Mouse (Mus musculus) myocyte (in vitro differentiated cells): Measurements from ENCODE around the gene Rbm19. TPM values are rescaled to one million over a fixed set of nuclear protein-coding genes. Genes with fewer than 3 reads are reported as not detected.

ENCODE experiments used
- H3K27me3 ChIP-seq: one replicate; pipeline ENCODE4 v1.6.1; 2011; ENCODE audit not compliant: control insufficient read depth, insufficient read depth, insufficient read length
- H3K36me3 ChIP-seq: one replicate; pipeline ENCODE4 v1.6.1; 2011; ENCODE audit not compliant: control insufficient read depth, insufficient read depth
- H3K4me2 ChIP-seq: one replicate; pipeline ENCODE4 v1.6.1; 2011; ENCODE audit warnings: low read depth, control low read depth
- H3K4me3 ChIP-seq: one replicate; pipeline ENCODE4 v1.5.1; 2011; ENCODE audit warnings: mild to moderate bottlenecking, control low read depth, moderate library complexity
- H3K79me2 ChIP-seq: one replicate; pipeline ENCODE4 v1.6.1; 2011; ENCODE audit not compliant: control insufficient read depth, insufficient read depth
- H3ac ChIP-seq: one replicate; pipeline ENCODE4 v1.6.1; 2011; ENCODE audit not compliant: control insufficient read depth, insufficient read length
- CEBPB ChIP-seq: IDR thresholded peaks from 2 replicates; pipeline ENCODE4 v1.6.1; 2011; ENCODE audit warnings: mild to moderate bottlenecking, moderate library complexity; ENCODE audit not compliant: poor library complexity, insufficient read depth, severe bottlenecking
- E2F4 ChIP-seq: IDR thresholded peaks from one replicate; pipeline ENCODE4 v1.6.1; 2011; ENCODE audit warnings: mild to moderate bottlenecking, control low read depth, moderate library complexity; ENCODE audit not compliant: insufficient read depth
- MAX ChIP-seq: IDR thresholded peaks from one replicate; pipeline ENCODE4 v1.6.1; 2011; ENCODE audit warnings: low read depth, mild to moderate bottlenecking, control low read depth
- MYOD1 ChIP-seq, 3 experiments: IDR thresholded peaks; one replicate each; pipeline ENCODE4 v1.6.1; 2011; ENCODE audit warnings: control low read depth in 2 of 3, low read depth in 2 of 3, mild to moderate bottlenecking in 2 of 3, moderate library complexity in 1 of 3; ENCODE audit not compliant: insufficient read length in 2 of 3, control insufficient read depth in 1 of 3
- MYOG ChIP-seq, 3 experiments: IDR thresholded peaks; one replicate each; pipeline ENCODE4 v1.6.1; 2011; ENCODE audit warnings: control low read depth in 2 of 3, low read depth in 2 of 3, mild to moderate bottlenecking in 2 of 3; ENCODE audit not compliant: insufficient read length in 2 of 3, control insufficient read depth in 1 of 3, insufficient read depth in 1 of 3
- POLR2A ChIP-seq: IDR thresholded peaks from one replicate; pipeline ENCODE4 v1.6.1; 2011; ENCODE audit warnings: low read depth, mild to moderate bottlenecking, control low read depth, moderate library complexity; ENCODE audit not compliant: insufficient read length
- POLR2AphosphoS2 ChIP-seq: IDR thresholded peaks from one replicate; pipeline ENCODE4 v1.6.1; 2011; ENCODE audit warnings: low read depth, control low read depth; ENCODE audit not compliant: insufficient read length
- REST ChIP-seq: IDR thresholded peaks from one replicate; pipeline ENCODE4 v1.6.1; 2011; ENCODE audit warnings: mild to moderate bottlenecking, control low read depth, moderate library complexity; ENCODE audit not compliant: insufficient read depth, insufficient read length
- SRF ChIP-seq: IDR thresholded peaks from one replicate; pipeline ENCODE4 v1.6.1; 2011; ENCODE audit warnings: low read depth; ENCODE audit not compliant: control insufficient read depth, insufficient read length
- TCF12 ChIP-seq: IDR thresholded peaks from one replicate; pipeline ENCODE4 v1.6.1; 2011; ENCODE audit warnings: mild to moderate bottlenecking, control low read depth; ENCODE audit not compliant: poor library complexity, insufficient read depth, severe bottlenecking
- TCF3 ChIP-seq: IDR thresholded peaks from one replicate; pipeline ENCODE4 v1.6.1; 2011; ENCODE audit warnings: low read depth, control low read depth; ENCODE audit not compliant: insufficient read length
- USF1 ChIP-seq: IDR thresholded peaks from one replicate; pipeline ENCODE4 v1.6.1; 2011; ENCODE audit warnings: low read depth, mild to moderate bottlenecking, control low read depth, moderate library complexity
- polyA plus RNA-seq: library from polyadenylated mRNA; unstranded; fragments of >200 nt; fragmentation: generic; extraction: Trizol; gene quantifications from one replicate; pipeline ENCODE4 v1.2.1, GENCODE M21; 2012; ENCODE audit warnings: missing spikeins

The Rbm19 gene
- polyA plus RNA-seq, 1 experiment = 28.3 TPM

DNA sequence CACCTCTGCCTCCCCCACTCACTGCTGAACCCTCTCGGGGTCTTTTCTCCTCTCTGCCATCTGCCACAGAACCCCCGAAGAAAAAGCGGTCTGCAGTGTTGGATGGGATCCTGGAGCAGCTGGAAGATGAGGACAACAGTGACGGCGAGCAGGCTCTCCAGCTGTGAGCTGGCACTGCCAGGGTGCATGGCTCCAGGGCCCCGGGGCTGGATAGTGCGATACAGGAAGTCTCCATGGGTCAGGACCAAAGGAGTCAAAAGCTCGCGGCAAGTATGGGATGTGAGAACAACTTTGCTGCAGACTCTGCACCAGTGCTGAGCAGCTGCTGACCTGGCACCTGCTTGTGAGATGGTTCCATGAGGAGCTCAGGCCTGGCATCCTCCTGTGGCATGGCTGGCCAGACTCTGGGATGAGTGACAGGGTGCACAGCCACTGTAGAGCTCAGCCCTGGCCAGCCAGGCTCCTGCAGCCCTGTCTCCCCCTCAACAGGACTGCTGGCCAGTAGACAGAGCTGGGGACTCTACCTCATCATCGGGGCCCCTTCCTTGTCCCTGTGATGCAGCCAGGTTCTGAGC is 81.6 kb downstream of the Rbm19 start:
- Histone ChIP-seq H3K36me3 (no peaks in the 10 kb centered on the region), H3K4me3 (no peak overlapping the region), H3K4me2 (no peak overlapping the region), H3K27me3 (no peaks in the 10 kb centered on the region), H3ac (no peak overlapping the region), H3K79me2 (no peaks in the 10 kb centered on the region)
- TF ChIP-seq POLR2AphosphoS2 (no peak), MYOD1 (IDR thresholded peaks at IDR 0.05; ENCODE audit: control insufficient read depth in 1 of 3, insufficient read length in 2 of 3, low read depth in 2 of 3) (no peak), TCF12 (no peak), POLR2A (no peak), SRF (no peak), REST (no peak), USF1 (no peak), CEBPB (no peak), E2F4 (no peak)

DNA sequence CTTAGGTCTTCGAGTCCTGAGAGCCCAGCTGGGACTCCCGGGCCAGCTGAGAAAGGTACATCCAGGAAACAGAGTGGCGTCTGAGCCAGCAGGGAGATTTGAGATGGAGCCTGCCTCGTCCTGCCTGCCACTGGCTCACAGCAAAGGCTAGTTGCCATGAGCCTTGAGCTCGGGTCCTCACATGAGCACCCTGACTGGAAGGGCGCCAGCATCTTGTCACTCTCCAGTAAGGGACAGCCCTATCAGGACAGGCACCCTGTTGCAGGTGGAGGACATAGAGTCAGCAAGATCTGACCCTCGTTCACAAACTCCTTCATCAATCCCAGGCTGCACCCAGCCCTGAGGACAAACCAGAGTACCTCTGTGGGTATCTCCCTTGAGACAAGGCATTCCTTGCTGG is 83.6 kb downstream of the Rbm19 start:
- TF ChIP-seq MYOD1 (IDR thresholded peaks at IDR 0.05; ENCODE audit: control insufficient read depth in 1 of 3, insufficient read length in 2 of 3, low read depth in 2 of 3) = no peak
- Histone ChIP-seq H3K79me2 (no peaks in the 10 kb centered on the region), H3K4me2 (no peak overlapping the region), H3K27me3 (no peaks in the 10 kb centered on the region), H3K36me3 (no peaks in the 10 kb centered on the region), H3ac (no peak overlapping the region), H3K4me3 (no peak overlapping the region)

DNA sequence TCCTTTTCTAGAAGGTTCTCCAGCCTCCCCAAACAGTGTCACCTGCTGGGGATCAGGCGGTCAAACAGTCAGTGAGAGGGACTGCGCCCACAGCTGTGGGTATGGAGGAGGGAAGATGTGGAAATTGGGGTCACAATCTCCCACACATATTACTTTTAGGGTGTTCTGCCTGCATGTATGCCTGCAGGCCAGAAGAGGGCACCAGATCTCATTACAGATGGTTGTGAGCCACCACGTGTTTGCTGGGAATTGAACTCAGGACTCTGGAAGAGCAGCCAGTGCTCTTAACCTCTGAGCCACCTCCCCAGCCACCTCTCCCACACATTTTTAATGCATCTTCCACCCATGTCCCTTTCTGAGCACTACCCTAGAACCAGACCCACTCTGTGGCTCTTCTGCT is 88.1 kb downstream of the Rbm19 start:
- H3ac ChIP-seq = no peak overlapping the region
- H3K79me2 ChIP-seq = no peaks in the 10 kb centered on the region
- H3K36me3 ChIP-seq = no peaks in the 10 kb centered on the region
- no peak overlapping the region for H3K4me2 ChIP-seq
- TF ChIP-seq POLR2AphosphoS2 = no peak
- no peak for TF ChIP-seq CEBPB
- TF ChIP-seq SRF = no peak
- no peak for TF ChIP-seq REST
- TF ChIP-seq TCF12 = no peak
- no peak for TF ChIP-seq E2F4
- TF ChIP-seq MYOG (IDR thresholded peaks at IDR 0.05; ENCODE audit: control insufficient read depth in 1 of 3, insufficient read depth in 1 of 3, insufficient read length in 2 of 3, low read depth in 2 of 3) = no peak
- TF ChIP-seq USF1 = no peak
- no peak for TF ChIP-seq MYOD1 (IDR thresholded peaks at IDR 0.05; ENCODE audit: control insufficient read depth in 1 of 3, insufficient read length in 2 of 3, low read depth in 2 of 3)
- TF ChIP-seq TCF3 = no peak
- TF ChIP-seq POLR2A = no peak
- TF ChIP-seq MAX = no peak
- H3K27me3 ChIP-seq = peaks cover 4% of the 10 kb centered on the region
- no peak overlapping the region for H3K4me3 ChIP-seq

DNA sequence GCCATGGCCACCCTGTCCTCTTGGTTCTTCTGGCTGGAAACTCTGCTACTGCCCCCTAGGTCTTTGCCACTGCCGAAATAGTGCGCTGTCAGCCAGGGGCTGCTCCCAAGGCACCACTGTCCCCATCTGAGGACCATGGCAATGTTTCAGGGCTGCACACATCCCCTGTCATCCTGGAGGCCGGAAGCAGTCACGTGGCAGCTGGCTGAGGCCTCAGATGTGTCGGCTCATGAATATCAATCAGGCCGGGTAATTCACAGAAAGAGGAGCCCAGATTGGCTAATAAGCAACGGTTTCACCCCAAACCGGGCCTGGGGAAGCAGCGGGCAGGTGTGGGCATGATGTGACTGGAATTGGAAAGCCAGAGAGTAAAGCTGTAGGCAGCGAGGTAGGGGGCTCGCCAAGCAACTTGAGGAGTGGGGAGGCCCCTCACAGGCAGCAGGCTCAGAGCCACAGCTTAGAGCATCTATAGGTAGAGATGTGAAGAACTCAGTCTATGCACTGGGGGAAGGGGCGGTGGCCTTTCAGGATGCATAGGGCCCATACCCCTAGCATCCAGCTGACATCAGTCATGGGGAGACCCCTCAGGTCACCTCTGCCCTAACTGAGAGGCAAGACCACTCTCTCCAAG is 90.2 kb downstream of the Rbm19 start:
- Histone ChIP-seq H3K4me3 (no peak overlapping the region), H3K4me2 (no peak overlapping the region), H3K27me3 (peaks cover 21% of the 10 kb centered on the region)

DNA sequence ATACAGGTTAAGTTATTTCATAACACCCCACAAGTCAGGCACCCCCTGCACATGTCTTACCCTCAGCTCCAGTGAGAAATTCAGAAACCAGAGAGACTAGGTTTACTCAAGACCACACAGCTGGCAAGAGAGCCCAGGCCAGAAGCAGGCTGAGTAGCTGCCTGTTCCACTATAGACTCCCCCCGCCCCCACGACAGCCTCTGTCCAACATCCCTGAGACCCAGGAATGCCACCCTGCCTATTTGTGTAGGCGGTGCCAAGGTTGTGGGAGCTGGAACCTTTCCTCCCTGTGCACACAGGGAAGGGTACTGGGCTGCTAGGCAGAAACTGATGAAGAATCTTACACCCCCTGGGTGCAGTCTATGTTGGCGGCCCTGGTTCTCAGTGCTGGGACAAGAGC is 91.2 kb downstream of the Rbm19 start:
- H3K4me3 ChIP-seq = no peak overlapping the region
- no peak for TF ChIP-seq USF1
- TF ChIP-seq POLR2A = no peak
- TF ChIP-seq MYOD1 (IDR thresholded peaks at IDR 0.05; ENCODE audit: control insufficient read depth in 1 of 3, insufficient read length in 2 of 3, low read depth in 2 of 3) = no peak
- TF ChIP-seq E2F4 = no peak
- TF ChIP-seq SRF = no peak
- no peak for TF ChIP-seq MAX
- no peak for TF ChIP-seq REST
- no peak for TF ChIP-seq TCF3
- no peak for TF ChIP-seq CEBPB
- no peak for TF ChIP-seq MYOG (IDR thresholded peaks at IDR 0.05; ENCODE audit: control insufficient read depth in 1 of 3, insufficient read depth in 1 of 3, insufficient read length in 2 of 3, low read depth in 2 of 3)
- TF ChIP-seq TCF12 = no peak
- no peak overlapping the region for H3K4me2 ChIP-seq
- H3ac ChIP-seq = no peak overlapping the region
- peaks cover 27% of the 10 kb centered on the region for H3K27me3 ChIP-seq
- no peaks in the 10 kb centered on the region for H3K36me3 ChIP-seq
- H3K79me2 ChIP-seq = no peaks in the 10 kb centered on the region

More for the DNA sequence above, 90.2 kb downstream of the Rbm19 start:
- Histone ChIP-seq H3ac (no peak overlapping the region), H3K79me2 (no peaks in the 10 kb centered on the region), H3K36me3 (no peaks in the 10 kb centered on the region)
- TF ChIP-seq CEBPB = no peak
- no peak for TF ChIP-seq POLR2A
- TF ChIP-seq MYOD1 (IDR thresholded peaks at IDR 0.05; ENCODE audit: control insufficient read depth in 1 of 3, insufficient read length in 2 of 3, low read depth in 2 of 3) = no peak
- no peak for TF ChIP-seq USF1
- TF ChIP-seq TCF12 = no peak
